Mouse (Mus musculus): Measurements from ENCODE around the gene Ptger1. TPM values are rescaled to one million over a fixed set of nuclear protein-coding genes. Genes with fewer than 3 reads are reported as not detected.

Ptger1 gene
- total RNA-seq (2023): 0.19 and 0.25 TPM in 2 replicates

DNA sequence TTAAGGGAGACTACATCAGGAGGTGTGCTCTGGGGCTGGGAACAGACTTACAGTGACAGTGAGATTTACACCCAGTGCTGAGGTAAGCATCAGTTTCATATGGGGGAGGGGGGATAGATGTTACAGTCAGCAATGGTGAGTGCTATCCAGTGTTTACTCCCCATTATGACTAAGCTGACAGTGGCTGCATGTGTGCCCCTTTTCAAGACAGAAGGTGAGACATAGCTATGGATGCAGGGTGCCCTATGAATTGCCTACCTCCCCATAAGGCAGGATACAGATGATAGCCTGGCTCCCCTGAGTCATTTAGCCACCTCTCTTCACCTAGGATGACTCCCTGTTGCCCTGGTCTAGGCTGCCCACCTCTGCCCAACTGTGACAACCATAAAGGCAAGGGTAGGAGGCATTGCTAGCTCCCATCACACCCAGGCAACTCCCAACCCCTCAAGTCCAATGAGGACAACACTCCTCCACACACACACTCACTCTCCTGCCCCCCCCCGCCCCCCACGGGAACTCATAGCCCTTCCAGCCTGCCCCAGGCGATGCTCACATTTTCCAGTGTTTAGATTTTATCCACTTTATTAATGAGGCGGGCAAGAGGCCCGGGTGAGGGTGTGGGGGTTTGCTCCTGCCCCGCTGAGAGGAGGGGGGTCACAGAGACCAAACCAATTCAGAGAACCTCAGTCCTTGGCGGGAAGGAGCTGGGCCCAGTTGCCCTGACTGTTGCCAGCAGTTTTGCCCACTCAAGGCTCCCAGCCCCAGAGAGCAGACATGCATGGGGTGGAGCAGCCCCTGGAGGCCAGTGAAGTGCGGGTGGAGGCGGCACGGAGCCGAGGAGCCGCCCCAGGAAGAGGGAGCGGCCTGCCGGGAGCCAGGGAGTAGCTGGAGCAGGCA, at the start of gene Ptger1:
Gene Ptger1 (plus strand): TSS at position 710 of the 897 bp plus-strand sequence.

DNA sequence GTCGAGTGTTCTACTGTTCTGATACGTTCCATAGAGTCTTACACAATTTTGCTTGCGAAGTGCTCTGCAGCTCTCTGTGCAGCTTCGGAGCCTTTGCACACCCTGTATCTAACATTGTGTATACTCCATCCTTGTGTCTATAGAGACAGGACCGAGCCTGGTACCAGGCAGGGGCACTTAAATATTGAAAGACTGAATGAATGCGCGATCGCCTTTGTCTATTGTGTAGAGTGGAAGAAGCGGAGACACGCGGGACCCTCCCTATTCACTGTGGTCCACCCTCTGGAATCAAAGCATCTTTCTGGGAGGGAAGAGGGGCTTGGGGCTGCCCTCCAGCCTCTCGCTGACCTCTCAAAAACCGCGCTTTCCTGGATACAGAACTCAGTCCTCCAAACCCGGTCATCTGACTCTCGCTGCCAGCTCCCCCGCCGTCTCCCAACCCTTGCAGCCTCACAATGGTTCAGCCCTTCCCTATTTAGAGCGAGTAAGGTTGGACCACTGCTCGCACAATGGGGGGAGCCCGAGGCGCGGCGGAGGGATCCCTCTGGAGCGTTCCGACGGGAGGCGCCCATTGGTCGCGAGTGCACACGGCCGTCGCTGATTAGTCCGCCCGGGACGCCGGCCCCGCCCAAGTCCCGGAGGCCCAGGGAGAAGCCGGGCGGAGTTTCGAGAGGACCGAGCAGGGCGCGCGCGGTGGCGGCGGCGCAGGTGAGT, 14.3 kb upstream of the Ptger1 start, which contains the start of gene Gipc1:
Gene Gipc1 (plus strand): TSS at position 648 of the 714 bp plus-strand sequence.

DNA sequence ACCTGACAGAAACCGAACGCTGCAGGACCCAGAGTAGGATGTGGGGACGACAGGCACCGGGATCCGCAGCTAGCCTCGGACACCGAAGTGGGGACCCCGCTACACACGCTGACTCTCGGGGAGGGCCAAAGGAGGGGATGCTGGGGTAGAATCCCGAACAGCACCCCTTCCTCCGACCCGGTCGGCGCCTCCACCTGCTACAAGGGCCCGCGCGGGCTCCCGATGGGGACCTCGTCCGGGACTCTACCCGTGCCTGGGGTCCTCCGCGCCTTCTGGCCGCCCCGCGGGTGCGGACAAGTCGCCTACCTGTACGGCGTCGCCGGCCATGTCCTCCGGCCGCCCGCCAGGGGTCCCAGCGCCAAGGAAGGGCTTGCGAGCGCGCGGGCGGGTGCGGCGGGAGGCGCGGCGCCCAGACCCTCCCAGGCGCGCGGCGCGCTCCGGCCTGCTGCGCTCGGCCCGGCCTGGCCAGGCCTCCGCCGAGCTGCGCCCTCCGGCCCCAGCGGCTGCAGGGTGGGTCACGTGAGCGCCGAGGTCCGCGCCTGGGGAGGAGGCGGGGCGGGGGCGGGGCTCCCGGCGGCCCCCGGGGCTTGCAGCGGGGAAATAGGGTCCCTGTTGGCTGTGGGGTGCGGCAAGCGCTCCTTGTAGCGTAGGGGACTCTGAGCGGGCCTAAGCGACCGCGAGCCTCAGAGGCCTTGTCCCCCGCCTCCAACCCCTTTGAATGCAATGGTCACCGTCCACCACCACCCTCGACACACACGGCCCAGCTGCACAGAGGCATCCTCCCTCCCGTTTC, 32.4 kb downstream of the Ptger1 start, which contains the start of gene Pkn1:
Gene Pkn1 (minus strand): TSS at position 519 of the 793 bp plus-strand sequence.

DNA sequence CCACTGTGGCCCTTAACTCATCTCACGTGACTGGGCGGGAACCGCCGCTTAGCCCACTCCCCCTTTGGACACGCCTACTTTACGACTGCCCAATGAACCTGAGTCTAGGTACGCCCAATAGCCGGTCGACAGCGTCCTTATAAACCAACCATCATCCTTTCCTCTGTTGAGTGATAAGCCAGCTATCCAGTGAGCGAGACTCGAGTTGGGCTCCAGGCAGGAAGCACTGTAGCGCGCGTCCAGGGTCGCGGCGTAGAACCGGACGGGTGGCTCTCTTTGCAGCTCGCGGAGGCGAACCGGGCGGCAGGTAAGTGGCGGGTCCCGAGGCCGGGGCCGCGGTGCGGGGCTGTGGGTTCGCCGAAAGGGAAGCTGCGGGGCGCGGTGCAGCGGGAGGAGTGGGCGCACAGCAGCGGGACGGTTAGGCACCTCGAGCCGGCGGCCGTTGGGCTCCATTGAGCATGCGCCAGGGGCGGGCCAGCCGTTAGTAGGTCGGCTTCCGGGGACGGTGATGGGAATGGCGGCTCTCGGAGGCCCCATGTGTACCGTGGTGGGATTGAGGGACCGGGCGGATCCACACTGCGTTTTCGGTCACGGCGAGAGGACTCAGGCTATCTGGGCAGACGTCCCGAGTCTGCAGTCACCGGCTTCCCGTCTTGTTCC, 48.7 kb downstream of the Ptger1 start, which contains the start of gene Ddx39:
Gene Ddx39 (plus strand): TSS at position 147 of the 660 bp plus-strand sequence.

Other genes with a start within 250 kb of the Ptger1 start
- 6.7 and 9.5 TPM in 2 replicates for gene Scoc, start 208.3 kb upstream of the Ptger1 start, total RNA-seq (2023)
- gene Olfr370, start 130.9 kb upstream of the Ptger1 start, total RNA-seq (2023): not detected in 2 replicates
- 123 and 125 TPM in 2 replicates for gene Ndufb7, start 100.0 kb upstream of the Ptger1 start, total RNA-seq (2023)
- 365 and 380 TPM in 2 replicates for gene Tecr, start 58.7 kb upstream of the Ptger1 start, total RNA-seq (2023)
- 58.1 and 75.3 TPM in 2 replicates for gene Dnajb1, start 58.5 kb upstream of the Ptger1 start, total RNA-seq (2023)
- gene Gipc1, start 14.0 kb upstream of the Ptger1 start, total RNA-seq (2023): 20.3 and 27.2 TPM in 2 replicates
- 260 and 307 TPM in 2 replicates for gene Pkn1, start 32.5 kb downstream of the Ptger1 start, total RNA-seq (2023)
- 36.3 and 48.8 TPM in 2 replicates for gene Ddx39, start 48.5 kb downstream of the Ptger1 start, total RNA-seq (2023)
- 1,138 and 1,301 TPM in 2 replicates for gene Adgre5, start 74.6 kb downstream of the Ptger1 start, total RNA-seq (2023)
- 1.8 and 2.1 TPM in 2 replicates for gene Adgrl1, start 233.4 kb downstream of the Ptger1 start, total RNA-seq (2023)